Mouse (Mus musculus) kidney, adult 2 months (tissue): ENCODE data around the gene Sun1.

ENCODE experiments used
- CTCF ChIP-seq: fragments of 200-500 bp; conservative IDR thresholded peaks from 2 replicates; pipeline ENCODE4 v1.5.1; 2011; ENCODE audit warnings: low read depth, mild to moderate bottlenecking, control low read depth, low read length, moderate library complexity, mixed read lengths; ENCODE audit not compliant: insufficient read depth, insufficient read length
- POLR2A ChIP-seq: fragments of 200-500 bp; IDR thresholded peaks from one replicate; pipeline ENCODE4 v1.6.1; 2011; ENCODE audit warnings: low read depth, low read length, control low read depth

DNA sequence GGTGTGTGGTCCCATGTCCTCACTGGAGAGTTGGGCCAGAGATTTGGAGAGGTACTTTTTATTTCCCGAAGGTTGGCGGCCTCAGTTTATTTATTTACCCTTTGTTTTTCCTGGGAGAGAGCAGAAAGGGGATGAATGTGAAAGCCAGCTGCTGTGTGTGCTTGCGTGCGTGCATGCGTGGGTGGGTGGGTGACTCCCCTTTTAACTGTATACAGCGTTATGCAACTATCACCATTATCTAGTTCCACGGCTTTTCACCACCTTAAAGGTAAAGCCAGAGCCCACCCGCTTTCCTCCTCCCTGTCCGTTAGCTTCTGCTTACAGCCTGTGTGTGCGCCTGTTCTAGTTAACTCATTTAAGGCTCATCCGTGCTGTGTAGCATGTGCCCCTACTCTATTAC is 1.7 kb downstream of the Sun1 start:
- TF ChIP-seq CTCF: no peak
- no peak for TF ChIP-seq POLR2A
